Mouse (Mus musculus) large intestine, adult 2 months (tissue): ENCODE data around the gene Dgkg. TPM values are rescaled to one million over a fixed set of nuclear protein-coding genes. Genes with fewer than 3 reads are reported as not detected.
A peak's percentile ranks its signal among the peaks of the same experiment; 100 is the strongest.

Source experiments
- DNase-seq: peaks from one replicate; pipeline ENCODE4 v3.0.0-alpha.2; 2012; ENCODE audit warnings: low read depth, low spot score
- WGBS: fragments of 180-500 bp; shearing (Covaris S2); methylation state at CpG from one replicate; pipeline ENCODE4 v1.1.7; 2018; 5-methylcytosine and 5-hydroxymethylcytosine counted together
- polyA plus RNA-seq: library from polyadenylated mRNA; depleted of rRNA; stranded (reverse); fragments of >200 nt; gene quantifications from 2 replicates; pipeline ENCODE4 v1.2.3, GENCODE M21; 2012

Dgkg gene
- polyA plus RNA-seq, 1 experiment = 0.31 TPM

DNA sequence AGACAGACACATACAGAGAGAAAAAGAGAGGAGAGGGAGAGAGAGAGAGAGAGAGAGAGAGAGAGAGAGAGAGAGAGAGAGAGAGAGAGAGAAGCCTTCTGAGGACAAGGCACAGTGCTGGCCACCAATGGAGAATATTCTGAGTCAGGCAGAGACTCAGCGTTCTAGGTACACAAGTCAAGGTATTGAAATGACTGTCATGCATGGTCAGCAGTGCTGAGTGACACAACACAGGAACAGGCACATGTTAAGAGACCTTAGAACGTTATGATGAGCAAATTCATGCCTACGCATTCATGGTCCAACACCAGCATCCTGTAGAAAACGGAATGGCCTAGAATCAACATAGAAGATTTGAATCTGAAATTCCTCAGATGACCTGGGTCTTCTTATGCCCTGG, 50.0 kb downstream of the Dgkg start:
- DNase-seq = no peak
- WGBS = 93% methylated on average over 4 of the region's 4 CpGs

DNA sequence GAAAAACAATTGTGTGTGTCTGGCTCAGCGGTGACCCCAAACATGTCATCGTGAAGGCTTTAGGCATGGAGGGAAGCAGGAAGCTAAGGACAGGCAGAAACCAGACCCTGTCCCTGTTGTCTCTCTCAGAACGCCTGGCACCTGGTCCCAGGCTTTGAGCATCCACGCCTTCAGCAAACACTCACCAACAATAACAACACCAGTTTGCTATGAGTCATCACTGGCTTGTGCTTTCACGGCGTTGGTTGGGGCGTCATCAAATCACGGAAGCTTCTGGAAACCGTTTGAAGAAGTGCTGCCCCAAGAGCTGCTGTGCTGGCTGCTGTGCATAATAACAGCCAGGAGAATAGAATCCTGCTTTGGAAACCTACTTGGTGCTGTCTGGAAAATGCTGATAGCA, 54.6 kb downstream of the Dgkg start:
- peak; percentile 96 for DNase-seq
- 30% methylated on average over 9 of the region's 9 CpGs for WGBS

DNA sequence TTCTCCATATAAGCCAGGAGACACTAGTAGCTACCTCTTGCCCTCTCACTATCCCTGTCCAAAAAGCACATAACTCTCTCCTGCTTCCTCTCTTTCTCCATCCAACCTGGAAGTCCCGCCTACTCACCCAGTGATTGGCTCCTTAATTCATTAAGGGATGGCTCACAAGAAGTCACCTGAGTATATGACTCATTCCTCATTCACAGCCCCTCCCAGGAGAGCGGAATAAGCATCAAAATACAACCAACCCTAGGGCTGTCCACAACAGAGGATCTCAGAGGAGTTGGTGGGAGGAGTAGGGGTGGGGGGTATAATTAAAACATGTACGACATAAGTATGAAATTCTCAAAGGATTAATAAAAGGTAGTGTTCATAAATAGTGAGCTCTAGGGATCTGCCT, 55.3 kb downstream of the Dgkg start:
- 58% methylated on average over 3 of the region's 3 CpGs for WGBS
- no peak for DNase-seq

DNA sequence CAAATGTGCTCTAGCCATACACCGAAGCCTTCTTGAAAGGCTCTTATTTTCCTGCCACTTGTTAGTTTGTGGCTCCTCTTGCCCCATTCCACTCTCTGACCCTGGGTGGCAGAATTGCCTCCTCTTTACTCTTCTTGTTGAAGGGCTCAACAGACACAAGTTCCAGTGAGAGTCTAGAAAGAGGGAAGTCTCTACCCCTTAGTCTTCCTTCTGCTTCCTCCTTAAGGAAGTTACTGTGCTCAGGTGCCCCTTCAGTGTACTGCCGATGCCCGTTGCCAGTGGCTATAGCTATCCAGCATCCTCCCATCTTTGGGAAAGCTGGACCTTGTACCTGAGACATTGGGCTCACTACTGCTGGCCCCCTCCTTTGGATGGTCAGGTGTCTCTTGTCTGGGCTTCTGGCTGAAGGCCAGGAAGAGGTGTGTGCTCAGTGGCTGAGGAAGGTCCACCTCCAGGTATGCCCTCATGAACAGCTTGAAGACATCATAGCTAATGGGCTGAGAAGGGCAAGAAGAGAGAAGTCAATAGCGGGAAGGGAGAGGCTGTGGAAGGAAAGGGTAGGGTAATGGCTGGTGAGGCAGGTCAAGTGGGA, 56.8 kb downstream of the Dgkg start:
- no peak for DNase-seq
- WGBS = 43% methylated on average over 4 of the region's 4 CpGs

DNA sequence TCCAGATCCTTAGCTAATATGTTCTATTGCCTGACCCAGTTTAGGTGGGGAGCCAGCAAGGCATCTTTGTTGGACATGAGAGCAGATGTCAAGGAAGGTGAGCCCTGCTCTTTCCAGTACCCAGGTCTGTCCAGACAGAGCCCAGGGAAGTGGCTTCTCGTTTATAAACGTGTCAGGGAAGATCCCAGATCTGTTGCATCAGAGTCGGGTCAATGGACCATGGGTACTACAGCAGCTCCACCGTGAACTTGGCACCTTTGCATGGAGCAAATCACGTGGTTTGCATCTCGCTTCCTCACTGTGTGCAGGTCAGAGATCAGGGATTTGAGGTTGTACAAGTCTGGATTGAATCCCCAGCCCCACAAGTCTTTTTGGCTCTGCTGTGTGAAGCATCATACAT, 58.3 kb downstream of the Dgkg start:
- 72% methylated on average over 6 of the region's 6 CpGs for WGBS
- DNase-seq = no peak

DNA sequence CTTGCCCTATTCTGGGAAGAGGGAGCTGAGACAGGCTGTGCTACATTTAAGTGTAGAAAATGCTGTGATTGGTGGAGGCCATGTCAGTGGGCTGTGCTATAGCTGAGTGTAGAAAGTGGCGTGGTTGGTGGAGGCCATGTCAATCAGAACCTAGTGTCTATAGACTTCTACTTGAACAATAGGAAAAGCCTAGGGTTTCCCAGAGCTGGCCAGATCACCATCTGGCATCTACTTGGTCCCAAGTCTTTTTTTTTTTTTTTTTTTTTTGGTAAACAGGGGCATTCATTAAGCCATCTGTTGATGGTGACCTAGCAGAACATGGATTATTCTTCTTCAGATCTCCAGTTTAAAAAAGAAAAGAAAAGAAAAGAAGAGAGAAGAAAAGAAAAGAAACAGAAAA, 60.6 kb downstream of the Dgkg start:
- no peak for DNase-seq
- WGBS = 92% methylated on average over 1 of the region's 1 CpGs

DNA sequence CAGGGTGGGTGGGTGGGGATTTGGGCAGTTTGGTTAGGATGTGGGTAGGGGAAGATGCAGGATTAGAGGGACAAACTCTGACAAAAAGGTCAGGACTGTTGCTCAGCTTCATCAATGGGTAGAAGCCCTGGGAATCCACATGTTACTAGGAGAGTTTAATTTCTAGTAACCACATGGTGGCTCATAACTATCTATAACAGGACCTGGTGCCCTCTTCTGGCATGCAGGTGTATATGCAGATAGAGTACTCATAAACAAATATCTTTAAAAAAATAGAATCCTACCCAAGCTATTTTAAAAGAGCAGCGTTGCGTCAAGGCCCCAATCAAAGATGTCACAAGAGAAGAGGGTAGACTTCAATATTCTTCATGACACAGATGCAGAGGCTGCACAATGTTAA, 63.1 kb downstream of the Dgkg start:
- 79% methylated on average over 2 of the region's 2 CpGs for WGBS
- no peak for DNase-seq

DNA sequence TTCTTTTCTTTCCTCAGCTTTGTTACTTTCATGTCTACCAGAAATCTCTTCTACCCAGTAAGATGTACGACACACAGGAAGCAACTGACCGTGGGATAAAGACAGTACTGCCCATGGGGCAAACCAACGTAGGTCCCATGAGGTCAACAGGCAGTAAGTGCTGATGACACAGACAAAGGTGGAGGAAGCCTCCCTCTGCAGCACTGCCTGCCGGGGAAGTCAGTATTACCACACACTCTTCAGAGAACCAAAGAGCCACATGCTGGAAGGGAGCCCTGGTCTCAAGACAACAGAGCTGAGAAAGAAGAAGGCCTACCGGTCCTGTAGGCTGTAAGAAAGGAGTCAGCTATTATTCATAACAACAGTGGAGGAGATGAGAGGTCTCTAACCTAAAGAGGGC, 67.4 kb downstream of the Dgkg start:
- WGBS = 78% methylated on average over 5 of the region's 5 CpGs
- DNase-seq = no peak

DNA sequence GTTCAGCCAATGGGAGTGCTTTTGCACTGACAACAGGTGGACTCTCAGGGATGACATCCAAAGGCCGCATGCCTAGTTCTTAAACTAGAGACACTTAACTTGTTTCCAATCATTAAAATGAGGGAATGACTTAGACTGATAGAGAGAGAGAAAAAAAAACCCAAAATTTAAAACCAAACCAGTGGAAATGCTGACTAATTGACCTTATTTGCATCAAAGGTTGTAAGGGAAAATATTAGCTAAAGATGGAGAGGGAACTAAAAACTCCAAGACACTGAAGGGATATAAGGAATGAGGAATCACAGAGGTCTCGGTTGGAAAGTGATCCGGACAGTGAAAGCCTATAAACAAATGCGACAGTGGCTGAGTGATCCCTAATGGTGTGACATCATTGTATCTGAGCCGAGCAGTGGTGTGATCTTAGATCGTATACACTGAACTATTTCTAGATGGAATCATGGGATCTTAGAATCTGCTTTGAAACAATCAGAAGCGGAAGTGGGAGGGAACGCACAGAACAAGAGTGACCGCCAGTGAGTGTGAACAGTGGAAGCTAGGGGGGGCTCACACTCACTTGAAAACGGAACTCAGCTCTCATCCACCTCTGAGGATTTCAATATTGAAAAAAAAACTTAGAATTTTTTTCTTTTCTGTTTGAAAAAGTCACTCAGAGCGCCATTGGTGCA, 70.7 kb downstream of the Dgkg start:
- WGBS = 80% methylated on average over 11 of the region's 11 CpGs
- no peak for DNase-seq

DNA sequence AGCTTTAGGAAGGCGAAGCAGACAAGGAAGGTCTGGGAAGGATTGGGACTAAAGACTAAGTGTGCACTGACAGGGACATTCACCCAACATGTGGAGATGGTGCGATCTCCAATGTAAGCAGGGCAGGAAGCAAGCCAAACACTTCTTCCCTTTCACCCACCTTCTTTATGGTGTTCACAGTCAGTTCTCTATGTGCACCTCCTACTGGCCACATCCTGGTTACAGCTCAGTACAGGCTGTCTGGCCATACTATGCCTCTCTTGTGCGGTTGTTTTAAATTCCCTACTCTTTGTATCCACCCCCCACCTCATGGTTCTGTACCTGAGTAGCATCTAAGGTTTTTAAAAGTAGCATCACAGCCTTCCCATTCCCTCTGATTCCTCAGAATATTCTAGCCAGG, 71.5 kb downstream of the Dgkg start:
- DNase-seq = no peak

DNA sequence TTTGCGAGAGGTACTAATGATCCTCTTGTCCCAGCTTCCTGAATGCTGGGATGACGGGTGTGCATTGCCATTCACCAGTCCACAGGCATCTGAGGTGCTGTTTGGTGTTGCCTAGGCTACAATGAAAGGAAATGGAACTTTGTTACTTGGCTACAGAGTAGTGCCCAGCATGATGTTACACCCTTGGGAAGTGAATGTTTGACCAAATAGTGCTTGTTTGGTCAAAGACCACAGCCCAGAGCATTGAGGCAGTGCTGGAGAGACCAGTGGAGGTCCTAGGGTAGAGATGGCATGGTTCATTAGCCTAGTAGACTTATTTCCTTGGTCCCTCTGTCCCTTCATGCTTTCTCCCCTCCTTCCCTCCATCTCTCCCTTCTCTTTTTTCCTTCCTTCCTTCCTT, 73.6 kb downstream of the Dgkg start:
- DNase-seq = no peak
- WGBS = 61% methylated on average over 2 of the region's 2 CpGs

More for the DNA sequence above, 71.5 kb downstream of the Dgkg start:
- WGBS = 93% methylated on average over 3 of the region's 3 CpGs

DNA sequence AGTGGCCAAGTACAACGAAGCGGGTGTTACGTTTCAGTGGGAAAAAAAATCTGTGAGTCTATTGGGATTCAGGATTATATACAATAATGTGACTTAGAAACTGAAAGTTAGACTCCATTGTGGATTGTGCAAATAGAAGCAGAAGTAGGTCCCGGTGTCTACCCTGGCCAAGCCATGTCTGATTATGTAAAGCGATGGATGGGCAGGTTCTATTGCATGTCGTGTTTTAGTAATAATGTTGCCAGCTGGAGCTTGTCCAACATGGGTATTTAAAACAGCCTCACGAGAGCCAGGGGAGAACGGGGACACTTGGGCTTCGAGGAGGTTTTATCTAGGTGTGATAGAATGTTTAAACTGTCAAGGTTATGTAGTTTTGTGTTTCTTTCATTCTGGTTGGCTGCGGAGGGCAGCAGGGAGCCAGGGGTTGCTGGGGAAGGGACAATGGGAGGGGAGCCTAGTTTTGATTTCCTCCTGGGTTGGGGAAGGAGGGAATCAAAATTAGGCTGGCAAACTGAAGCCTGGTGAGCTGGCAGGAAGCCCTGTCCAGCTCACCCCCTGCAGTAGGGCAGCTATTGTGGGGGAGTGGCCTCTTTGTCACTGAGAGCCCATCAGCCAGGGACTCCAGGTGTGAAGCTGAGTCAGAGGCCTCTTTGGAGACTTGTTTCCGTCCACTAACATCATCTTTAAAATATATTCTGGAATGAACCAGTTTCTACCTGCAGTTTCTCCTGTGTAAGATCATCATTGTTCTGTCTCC, 74.7 kb downstream of the Dgkg start:
- WGBS = 30% methylated on average over 11 of the region's 11 CpGs

DNA sequence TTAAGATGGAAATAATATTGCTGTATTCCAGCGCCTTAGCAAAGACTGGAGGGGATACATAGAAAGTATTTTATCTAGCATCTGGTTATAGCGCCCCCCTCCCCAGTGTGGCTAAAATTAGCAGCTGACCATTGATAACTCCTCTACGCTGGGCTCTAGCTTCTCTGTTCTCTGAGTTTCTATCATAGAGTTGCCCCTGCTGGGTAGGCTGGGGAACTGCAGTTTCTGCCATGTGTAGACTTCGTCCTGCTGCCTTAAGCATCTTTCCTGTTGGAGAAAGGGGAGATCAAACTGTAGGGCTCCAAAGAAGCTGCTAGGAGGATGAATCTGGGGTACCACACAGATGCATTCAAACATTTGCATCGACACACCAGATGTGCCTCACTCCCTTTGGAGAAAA, 76.9 kb downstream of the Dgkg start:
- DNase-seq = no peak
- WGBS = 74% methylated on average over 5 of the region's 5 CpGs

More for the DNA sequence above, 74.7 kb downstream of the Dgkg start:
- no peak for DNase-seq

DNA sequence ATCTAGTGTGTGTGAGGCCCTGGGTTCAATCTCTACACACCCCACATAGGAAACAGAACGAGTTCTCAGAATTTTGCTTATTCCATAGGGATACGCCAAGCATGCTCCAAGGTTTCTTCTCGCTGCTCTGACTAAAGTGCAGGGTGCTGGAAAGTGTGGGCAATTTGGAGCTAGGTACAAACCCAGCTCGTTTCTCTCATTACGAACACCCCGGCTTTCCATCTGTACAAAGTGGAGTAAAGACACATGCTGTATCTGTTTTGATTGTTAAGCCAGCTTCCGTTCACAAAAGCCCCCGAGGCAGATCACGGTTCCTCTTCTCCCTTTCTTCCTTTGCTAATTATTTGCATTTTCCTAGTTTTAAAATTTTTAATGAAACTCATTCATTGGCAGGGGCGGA, 78.1 kb downstream of the Dgkg start:
- DNase-seq = no peak
- WGBS = 95% methylated on average over 10 of the region's 10 CpGs

DNA sequence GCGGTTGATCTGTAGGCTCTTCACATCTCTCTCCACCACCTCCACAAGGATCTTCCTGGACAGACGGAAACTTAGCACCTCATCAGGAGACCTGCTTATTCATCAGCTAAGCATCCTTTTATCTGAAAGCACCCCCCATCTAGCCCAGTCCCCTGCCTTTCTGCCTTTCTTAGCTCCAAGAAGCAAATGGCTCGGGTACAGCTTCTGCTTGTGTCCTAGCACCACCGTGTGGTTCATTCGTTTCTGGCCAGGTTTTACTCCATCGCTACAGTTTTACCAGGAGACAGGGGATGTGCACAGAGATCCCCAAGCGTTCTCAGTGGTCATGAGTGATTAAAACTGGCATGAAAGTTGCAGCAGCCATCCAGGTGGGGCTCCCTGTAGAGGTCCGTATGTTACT, 79.4 kb downstream of the Dgkg start:
- no peak for DNase-seq
- 67% methylated on average over 8 of the region's 8 CpGs for WGBS

DNA sequence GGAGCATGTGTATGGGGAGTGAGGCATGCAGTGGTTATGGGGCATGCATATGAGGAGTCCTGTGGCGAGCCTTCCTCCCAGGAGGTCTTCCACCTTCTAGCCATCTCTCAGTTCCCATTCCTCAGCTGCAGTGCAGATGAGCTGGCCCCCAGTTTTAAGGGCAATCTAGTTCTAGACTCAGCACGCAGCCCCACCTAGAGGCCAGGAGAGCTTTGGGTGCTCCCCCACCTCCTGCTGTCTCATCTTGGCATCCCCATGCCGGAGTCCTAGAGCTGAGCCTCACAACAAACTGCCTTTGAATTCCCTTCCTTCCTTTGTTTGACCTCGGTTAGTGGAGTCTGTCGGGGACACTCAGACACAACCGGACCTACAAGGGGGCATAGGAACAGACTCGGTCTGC, 82.9 kb downstream of the Dgkg start:
- DNase-seq = no peak
- WGBS = 81% methylated on average over 7 of the region's 7 CpGs

DNA sequence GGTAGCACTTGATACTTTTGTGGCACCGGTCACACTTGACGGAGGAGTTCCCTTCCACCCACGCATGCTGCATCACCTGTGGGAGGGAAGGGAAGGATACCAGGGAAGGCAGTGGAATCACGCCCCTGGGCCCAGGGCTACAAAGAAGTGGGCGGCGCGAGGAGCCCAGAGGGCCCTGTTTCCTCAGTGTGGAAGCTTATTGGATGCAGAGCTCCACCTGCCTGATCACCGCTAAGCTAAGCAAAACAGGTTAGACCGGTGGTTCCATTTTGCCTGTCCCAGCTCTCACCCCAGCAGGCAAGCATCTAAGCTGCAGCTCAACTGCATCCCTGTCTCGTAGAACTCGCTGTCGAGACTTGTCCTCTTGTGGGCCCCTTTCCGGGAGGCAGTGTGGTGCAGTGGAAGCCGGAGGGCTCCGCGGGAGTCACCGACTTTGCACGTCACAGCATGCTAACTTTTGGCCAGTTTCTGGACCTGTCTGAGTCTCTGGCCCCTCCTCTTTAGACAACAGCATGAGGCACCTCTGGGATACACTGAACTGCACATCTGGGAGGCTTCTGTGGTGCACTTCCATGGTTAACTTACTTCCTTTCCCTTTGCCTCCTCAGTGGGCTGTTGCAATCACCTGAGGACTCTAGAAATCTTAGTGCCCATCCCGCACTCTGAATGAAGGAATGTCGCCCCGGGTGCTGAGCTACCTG, 84.2 kb downstream of the Dgkg start:
- DNase-seq = peak; percentile 25
- WGBS = 28% methylated on average over 21 of the region's 21 CpGs

DNA sequence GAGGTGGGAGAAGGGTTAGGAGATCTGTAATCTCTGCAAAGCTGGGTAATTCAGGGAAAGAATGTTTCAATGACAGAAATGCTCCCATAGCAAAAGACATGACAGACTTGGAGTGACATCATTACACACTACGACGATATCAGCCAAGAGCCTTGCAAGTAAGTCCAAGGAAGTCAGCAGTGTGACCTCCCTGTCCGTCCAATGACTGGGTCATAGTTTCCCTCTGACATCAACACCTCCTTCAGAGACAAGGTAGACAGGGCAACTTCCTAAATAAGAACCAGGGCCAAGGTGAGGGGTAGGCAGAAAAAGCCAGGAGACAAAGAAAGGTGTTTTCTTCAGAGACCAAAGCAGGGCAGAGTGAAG, 92.1 kb downstream of the Dgkg start:
- no peak for DNase-seq
- WGBS = 42% methylated on average over 3 of the region's 3 CpGs

DNA sequence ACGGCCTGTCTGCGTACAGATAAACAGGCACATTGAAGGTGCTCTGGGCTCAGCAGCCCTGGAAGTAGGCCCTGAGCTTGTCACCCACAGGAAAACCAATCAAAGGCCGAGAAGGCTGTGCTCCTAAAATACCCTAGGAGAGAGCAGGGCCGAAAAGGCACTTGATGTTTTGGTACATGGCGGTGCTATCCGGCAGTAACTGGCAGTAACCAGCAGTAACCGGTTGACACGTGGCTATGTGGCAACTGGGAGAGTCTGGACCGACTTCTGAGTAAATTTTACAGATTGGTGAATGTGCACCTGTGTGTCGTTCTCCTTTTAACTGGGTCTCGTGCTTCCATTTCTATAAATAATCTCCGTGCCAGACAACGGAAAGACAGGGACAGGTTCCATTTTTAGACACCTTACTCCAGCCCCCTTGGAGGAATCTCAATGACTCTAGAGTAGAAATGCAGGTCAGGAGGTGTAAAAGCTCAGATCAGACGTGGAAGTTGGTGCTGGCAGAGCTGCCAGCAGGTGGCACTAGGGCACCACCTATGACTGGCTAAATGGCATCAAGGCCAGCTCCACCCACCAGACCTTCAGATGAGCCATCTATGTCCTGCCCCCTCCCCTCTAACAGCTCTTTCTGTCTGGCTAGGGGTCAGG, 92.6 kb downstream of the Dgkg start:
- peak; percentile 35 for DNase-seq
- WGBS = 57% methylated on average over 14 of the region's 14 CpGs

DNA sequence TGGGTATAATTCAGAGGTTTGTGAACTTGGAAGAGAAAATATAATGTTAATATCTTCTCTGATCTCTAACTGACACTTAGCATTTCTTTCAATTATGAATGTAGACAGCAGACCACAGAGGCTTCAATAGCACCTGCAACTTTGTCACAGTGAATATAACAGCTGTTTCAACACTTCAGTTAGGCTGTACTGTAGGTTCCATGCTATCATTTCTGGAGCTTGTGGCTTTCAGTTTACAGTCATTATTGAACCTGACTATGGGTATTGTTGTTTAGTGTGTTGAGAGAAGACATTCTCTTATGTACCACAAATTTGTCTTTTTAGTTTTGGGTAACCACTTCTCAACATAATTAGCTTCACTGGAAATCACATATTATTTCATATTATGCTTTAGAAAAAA, 93.4 kb downstream of the Dgkg start:
- DNase-seq = no peak
